Mouse (Mus musculus) mouse embryonic stem cell (cell line): Measurements from ENCODE around the gene Gm30083.

ENCODE experiments used
- in situ Hi-C, 2 experiments: fragments of 300-500 bp; cut with MboI; formaldehyde crosslinking; loops; 1 replicate in 1 of 2; 3 replicates in 1 of 2; pipeline ENCODE4 v1.14.3; 2019 to 2020; ENCODE audit warnings: low sequenced_read_pairs in 2 of 2, low pct_unique_long_range_greater_than_20kb in 1 of 2, mixed read lengths in 1 of 2; ENCODE audit not compliant: unreplicated experiment in 1 of 2

The Gm30083 gene

DNA sequence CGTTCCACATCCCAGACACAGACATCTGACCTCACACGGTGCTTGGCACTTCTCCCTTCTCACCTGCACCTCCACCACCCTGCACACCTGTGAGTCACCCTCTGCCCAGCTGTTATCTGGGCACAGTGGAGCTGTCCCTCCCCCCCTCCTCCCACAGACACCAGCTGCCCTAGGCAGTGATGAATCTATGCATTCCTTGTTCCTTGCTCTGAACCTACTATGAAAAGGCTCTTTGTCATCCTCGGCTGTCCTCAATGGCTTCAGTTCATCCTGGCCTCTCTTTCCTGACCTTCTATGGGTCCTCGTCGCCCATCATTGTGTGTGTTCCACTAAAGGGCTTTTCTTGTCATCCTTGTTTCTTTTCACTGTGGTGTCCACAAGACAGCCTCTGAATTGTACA is 40.2 kb downstream of the Gm30083 start:
- in situ Hi-C loops, result no loop called here

DNA sequence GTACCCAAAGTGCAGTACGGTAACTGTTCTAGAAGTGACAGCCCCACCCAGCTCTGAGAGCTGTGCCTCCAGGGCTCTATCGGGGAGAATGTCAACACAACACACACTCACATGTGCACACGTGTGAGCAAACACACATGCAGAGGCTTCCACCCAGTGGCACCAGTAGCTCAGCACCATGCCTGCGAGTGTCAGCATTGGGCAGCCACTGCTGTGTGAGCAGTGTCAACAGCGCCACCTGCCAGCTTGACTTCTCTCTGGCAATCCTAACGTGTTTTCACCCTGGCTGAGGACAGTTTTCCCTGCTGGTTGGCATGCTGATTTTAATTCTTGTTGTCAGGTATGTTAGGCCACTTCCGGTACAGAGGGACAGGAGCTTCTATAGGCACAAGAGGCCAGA is 42.3 kb downstream of the Gm30083 start:
- in situ Hi-C loops, result no loop called here

DNA sequence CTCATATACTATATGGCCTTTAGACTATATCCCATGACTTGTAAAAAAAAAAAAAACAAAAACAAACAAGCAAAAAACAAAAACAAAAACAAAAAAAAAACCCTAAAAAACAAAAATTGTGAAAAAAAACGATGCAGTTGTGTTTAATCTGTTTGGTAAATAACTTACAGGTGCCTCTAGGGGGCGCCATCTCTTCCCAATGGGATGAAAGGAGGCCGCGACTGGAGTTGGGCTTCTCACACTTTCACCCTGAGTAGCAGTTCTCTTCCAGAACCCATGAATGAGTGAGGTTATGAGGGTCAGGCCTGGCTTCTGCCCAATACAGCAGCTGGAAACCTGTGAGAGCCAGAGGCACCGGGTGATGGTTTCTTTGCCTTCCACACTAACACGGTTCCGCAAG is 49.3 kb downstream of the Gm30083 start:
- in situ Hi-C loops, result no loop called here

DNA sequence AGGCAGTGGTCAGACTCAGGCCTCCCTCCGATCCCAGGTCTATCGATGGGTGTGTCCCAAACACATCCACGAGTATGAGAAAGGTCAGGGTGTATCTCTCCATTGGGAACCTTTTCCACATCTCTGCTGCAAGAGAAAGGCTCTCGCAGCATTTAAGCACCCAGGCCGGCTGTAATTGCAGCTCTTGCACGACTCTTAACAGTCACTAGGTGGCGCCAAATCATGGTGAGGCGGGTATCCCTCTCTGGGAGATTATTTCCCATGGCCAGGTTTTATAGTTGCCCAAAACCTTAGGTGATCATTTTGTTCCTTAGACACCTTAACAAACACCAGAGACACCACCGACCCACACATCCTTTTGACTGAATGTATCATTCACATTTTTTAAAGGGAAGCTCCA is 55.6 kb downstream of the Gm30083 start:
- in situ Hi-C loops, result no loop called here

DNA sequence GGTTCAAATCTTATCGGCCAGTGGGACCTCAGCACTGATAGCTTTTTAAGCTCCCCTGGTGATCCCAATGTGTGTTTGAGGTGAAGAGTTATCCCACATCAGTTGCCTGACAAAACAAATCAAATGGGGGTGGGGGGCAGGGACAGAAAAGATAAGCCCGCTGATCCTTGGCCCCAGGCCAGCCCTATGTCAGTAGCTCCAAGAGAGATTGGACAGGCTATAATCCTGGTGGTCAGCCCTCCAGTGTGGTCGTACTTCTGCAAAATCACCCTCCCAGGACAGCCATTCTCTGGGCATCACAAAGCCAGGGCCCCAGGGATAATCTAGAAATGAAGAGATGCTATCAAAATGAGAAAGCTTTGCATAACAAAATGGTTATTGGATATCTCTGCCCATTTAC is 56.1 kb downstream of the Gm30083 start:
- in situ Hi-C loops, result no loop called here

DNA sequence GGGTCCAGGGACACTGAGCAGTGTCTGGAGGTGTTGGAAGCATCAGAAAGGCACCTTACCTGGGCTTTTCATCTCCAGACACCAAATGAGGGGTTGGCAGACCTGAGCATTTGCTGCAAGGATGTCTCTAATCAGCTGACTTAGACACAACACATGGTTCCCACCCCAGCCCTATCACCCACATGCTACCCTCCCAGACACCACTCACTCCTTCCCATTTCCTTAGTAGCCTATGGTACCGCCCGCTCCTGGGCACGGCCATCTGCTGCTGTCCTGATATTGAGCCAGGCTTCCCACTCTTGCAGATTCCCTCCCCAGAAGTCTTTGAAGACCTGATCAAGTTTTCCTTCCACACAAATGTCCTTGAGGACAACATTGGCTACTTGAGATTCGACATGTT is 56.8 kb downstream of the Gm30083 start:
- in situ Hi-C loops, result no loop called here

DNA sequence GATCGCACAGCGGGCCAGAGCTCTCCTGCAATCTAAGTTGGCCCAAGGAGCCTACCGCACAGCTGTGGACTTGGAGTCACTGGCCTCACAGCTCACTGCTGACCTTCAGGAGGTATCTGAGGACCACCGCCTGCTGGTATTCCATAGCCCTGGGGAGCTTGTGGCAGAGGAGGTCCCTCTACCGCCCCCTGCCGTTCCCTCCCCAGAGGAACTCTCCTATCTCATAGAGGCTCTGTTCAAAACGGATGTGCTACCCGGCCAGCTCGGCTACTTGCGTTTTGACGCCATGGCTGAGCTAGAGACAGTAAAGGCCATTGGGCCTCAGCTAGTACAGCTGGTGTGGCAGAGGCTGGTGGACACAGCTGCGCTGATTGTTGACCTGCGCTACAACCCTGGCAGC is 58.9 kb downstream of the Gm30083 start:
- in situ Hi-C loops, result no loop called here

DNA sequence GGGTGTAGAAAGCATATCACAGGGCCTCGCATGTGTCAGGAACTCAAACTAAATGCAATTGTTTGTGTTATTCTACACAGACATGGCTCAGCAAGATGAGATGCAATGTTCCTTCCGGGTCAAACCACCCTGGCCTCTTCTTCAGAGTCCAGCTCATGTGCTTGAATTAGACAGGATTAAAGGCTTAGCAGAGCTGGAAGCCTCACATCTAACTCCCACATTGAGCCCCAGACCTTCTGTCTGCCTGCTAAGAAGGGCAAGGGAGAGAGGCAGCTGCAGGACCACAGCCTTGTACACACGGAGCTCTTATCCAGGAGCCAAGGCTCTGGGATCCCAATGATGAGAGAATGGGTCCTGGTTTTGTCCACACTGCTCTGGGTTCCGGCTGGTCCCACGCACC is 61.2 kb downstream of the Gm30083 start, which contains the start of gene Rbp3:
TSS of gene Rbp3 (plus strand) at position 243 of the 400 bp plus-strand sequence.
- in situ Hi-C loops, result no loop called here

DNA sequence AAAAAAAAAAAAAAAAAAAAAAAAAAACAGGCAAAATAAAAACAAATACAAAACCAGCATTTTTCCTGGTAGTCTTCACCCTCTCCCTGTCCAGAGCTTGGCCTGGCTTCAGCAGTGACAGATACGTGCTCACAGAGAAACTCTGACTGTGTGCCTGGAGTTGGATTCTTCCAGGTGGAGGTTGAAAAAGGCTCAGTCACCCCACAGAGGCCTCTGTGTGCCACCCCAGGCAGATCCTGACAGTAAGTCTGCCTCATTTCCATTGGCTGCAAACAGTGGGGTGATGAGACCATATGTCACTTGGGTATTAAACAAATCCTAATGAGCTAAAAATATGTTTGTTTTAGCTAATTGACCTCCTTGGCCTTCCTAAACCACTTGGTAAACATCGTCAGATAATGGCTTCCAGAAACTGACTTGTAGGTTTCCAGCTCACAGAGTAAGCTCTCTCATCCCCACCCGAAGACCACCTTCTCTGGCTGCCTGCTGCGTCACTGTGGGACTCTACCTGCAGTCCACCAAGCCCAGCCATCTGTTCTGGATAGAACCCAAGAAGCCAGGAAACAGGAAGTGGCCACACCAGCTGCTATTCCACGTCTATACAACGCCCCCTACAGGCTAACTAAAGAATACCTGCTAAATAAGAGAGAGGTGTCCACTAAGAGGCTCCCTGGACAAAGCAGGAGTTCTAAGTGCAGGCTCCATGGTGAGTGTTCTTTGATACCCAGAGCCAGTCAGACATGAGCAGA is 62.6 kb downstream of the Gm30083 start:
- in situ Hi-C loops, result no loop called here

DNA sequence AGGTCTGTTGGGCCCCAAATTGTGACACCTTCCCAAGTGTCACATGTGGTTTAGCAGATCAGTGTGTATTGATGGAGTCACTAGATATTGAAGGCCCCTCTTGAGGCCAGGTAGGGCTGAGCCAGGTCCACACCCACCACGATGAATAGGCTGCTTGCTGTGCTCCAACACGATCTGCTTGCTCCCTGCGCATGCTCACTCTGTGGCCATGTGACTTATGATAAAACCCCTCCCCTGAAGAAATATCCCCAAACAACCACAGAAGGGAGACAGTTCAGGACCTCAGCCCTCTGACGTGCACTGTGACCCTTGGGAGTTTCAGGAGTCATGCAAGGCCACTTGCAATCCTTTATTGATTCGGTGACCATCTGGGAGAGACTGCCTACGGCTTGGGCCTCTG is 68.9 kb downstream of the Gm30083 start:
- in situ Hi-C loops, result loop anchor here in 1 of 2 experiments (10.0 kb wide), 1 partner anchor 271 kb away; no protein-coding TSS in a partner anchor

DNA sequence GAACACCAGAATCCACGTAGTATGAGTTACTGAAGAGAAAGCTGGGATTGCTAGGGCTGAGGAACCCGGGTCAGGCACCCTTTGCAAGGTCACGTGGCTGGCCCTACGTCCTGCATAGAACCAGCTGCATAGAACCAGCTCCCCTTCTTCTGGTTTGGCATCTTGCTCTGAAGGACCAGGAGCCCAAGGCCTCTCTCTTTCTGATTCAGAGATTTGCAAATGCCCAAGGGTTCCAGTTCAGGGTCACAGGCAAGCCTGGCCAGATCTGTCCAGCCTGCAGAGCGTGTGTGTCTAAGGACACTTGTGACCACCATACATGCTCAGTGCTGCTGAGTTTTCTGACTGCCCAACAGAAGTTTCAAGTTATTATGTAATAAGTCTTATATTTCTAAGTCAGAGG is 72.8 kb downstream of the Gm30083 start:
- in situ Hi-C loops, result loop anchor here in 1 of 2 experiments (10.0 kb wide), 1 partner anchor 267 kb away; no protein-coding TSS in a partner anchor

DNA sequence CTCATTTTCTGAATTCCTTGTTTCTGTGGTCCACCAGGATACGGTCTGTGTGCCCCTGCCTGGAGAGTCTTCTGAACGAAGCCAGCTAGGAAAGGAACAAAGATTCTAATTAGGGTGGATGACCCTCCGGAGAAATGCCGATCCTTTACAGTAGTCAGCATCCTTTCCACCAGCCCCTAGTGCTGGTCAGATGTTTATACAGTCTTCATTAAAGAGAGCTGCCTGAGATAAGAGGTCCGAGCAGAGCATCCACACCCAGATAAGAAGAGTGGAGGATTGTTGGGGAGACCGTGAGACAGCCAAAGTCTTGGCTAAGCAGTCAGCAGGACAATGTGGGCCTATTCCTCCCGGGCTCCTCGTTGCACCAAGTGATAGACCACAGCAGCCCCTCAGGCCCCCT is 74.2 kb downstream of the Gm30083 start, which contains the start of gene Gdf2:
TSS of gene Gdf2 (plus strand) at position 301 of the 400 bp plus-strand sequence.
- in situ Hi-C loops, result loop anchor here in 1 of 2 experiments (10.0 kb wide), 1 partner anchor 266 kb away; no protein-coding TSS in a partner anchor

DNA sequence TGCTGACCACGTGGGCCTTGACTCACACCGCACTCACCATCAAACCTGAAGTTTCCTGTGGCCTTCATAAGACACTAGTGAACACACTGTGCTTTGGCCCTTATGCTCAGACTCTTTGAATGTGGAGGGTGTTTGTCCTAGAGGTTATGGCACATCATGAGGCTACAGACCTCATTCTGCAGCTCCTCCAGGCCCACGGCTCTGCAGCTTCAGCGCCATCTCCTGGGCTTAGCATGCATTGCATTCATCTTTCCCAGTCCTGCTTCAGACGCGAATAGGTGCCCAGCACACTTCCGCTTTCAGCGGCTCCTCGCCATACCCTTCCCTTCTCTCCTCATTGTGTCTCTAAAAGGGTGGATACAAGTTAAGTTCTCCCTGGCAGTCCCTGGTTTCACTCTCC is 75.9 kb downstream of the Gm30083 start:
- in situ Hi-C loops, result no loop called here
